Mouse (Mus musculus) heart, adult 2 months (tissue): Measurements from ENCODE around the gene Sec31b. TPM values are rescaled to one million over a fixed set of nuclear protein-coding genes. Genes with fewer than 3 reads are reported as not detected.

ENCODE experiments used
- DNase-seq, 2 experiments: peaks; one replicate each; pipeline ENCODE4 v3.0.0; 2021
- H3K27ac ChIP-seq: fragments of 200-600 bp; 2 replicates; pipeline ENCODE4 v1.8.1; 2022
- H3K27me3 ChIP-seq: fragments of 200-500 bp; 2 replicates; pipeline ENCODE4 v1.6.1; 2012; ENCODE audit warnings: mild to moderate bottlenecking, low read length, inconsistent platforms, mixed read lengths; ENCODE audit not compliant: control insufficient read depth, insufficient read depth
- H3K36me3 ChIP-seq: fragments of 200-500 bp; 2 replicates; pipeline ENCODE4 v1.6.1; 2012; ENCODE audit warnings: low read length, inconsistent platforms; ENCODE audit not compliant: control insufficient read depth, insufficient read depth
- H3K4me1 ChIP-seq: fragments of 200-500 bp; 2 replicates; pipeline ENCODE4 v1.6.1; 2011; ENCODE audit warnings: low read length; ENCODE audit not compliant: control insufficient read depth, insufficient read depth
- H3K4me3 ChIP-seq: fragments of 200-600 bp; 2 replicates; pipeline ENCODE4 v1.8.1; 2022
- H3K79me2 ChIP-seq: fragments of 200-500 bp; replicated peaks from 2 replicates; pipeline ENCODE4 v1.6.1; 2012; ENCODE audit warnings: mild to moderate bottlenecking, inconsistent platforms, low read length, moderate library complexity, mixed read lengths; ENCODE audit not compliant: control insufficient read depth, insufficient read depth
- H3K9ac ChIP-seq: fragments of 200-500 bp; 2 replicates; pipeline ENCODE4 v1.6.1; 2012; ENCODE audit warnings: low read depth, mild to moderate bottlenecking, control low read depth, inconsistent platforms, low read length, mixed read lengths
- CTCF ChIP-seq: fragments of 200-600 bp; IDR thresholded peaks from 2 replicates; pipeline ENCODE4 v1.8.1; 2022; ENCODE audit warnings: antibody characterized with exemption, mild to moderate bottlenecking, moderate library complexity
- EP300 ChIP-seq: fragments of 200-500 bp; IDR thresholded peaks from 2 replicates; pipeline ENCODE4 v1.6.1; 2011; ENCODE audit warnings: low read depth, low read length, control low read depth; ENCODE audit not compliant: insufficient read depth
- POLR2A ChIP-seq: fragments of 200-500 bp; IDR thresholded peaks from 2 replicates; pipeline ENCODE4 v1.6.1; 2011; ENCODE audit warnings: mild to moderate bottlenecking, low read depth, low read length, control low read depth; ENCODE audit not compliant: insufficient read depth
- WGBS: fragments of 180-500 bp; shearing (Covaris S2); methylation state at CpG from one replicate; pipeline ENCODE4 v1.1.7; 2018; 5-methylcytosine and 5-hydroxymethylcytosine counted together
- intact Hi-C: fragments of 180-260 bp; cut with DNase I; formaldehyde crosslinking; loops from one replicate; pipeline ENCODE4 v1.15.1; 2025
- polyA plus RNA-seq: library from polyadenylated mRNA; depleted of rRNA; stranded (reverse); fragments of >200 nt; gene quantifications from 2 replicates; pipeline ENCODE4 v1.2.3, GENCODE M21; 2012
- total RNA-seq, 2 experiments: library from RNA; stranded (reverse); gene quantifications; 2 replicates each; pipeline ENCODE4 v1.2.3; 2021

Gene Sec31b
- total and polyA plus RNA-seq, 3 experiments: 8.4 to 16.9 (median 10.5) TPM

DNA sequence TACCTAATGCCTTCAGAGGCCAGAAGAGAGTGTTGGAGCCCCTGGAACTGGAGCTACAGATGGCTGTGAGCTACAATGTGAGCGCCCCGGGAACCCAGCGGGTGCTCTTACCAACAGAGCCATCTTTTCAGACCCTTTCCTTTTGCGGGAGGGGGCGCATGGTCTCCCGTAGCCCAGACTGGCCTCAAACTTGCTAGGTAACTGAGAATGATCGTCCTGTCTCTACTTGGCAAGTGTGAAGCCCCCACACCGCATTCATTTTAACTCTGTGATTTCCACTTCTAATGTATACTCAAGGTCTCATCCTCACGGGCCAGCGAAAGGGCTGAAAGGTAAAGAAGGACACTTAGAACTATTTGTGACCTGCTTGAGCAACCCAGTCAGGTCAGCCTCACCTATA lies 1.3 kb downstream of the Sec31b start:
- Histone ChIP-seq H3K4me1 (no peaks in the 10 kb centered on the region), H3K27me3 (no peaks in the 10 kb centered on the region), H3K4me3 (peak overlapping the region; percentile 63; the same call in 1 of the 2 replicates), H3K36me3 (no peaks in the 10 kb centered on the region), H3K27ac (no peak overlapping the region), H3K9ac (no peak overlapping the region), H3K79me2 (no peaks in the 10 kb centered on the region)
- DNase-seq: no peak
- intact Hi-C loops: loop anchor here (5.0 to 10.0 kb wide), 2 partner anchors 172 to 300 kb away; no protein-coding TSS in a partner anchor
- 67% methylated on average over 10 of the region's 10 CpGs for WGBS
- no peak for TF ChIP-seq CTCF
- no peak for TF ChIP-seq POLR2A
- no peak for TF ChIP-seq EP300

DNA sequence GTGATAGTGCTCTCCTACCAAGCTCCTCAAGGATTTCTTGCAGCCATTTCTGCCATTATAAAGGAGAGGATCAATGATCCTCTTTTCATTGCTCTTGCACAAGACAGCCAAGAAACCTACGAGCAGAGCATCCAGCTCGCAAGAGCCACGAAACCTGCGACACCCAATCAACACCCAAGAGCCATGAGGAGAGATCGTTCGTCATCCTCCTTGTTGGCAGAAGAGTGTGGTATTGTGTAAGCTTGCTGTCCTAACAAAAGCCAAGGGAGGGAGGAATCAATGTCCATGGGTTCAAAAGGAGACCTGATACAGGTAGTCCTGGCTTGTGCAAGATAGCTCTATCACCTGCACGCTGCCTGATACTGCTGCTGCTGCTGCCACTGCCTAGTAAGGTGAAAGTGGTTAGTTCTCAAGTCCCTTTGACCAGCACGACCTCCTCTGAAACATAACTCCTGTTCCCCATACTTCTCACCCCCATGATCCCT lies 2.9 kb downstream of the Sec31b start:
- no peak for TF ChIP-seq POLR2A
- TF ChIP-seq CTCF: no peak
- no peak for TF ChIP-seq EP300
- intact Hi-C loops: loop anchor here (5.0 to 10.0 kb wide), 2 partner anchors 170 to 298 kb away; no protein-coding TSS in a partner anchor

GRCm38 (mm10) chr19:44537416-44537815 lies 8.2 kb downstream of the Sec31b start:
- Histone ChIP-seq H3K9ac (no peak overlapping the region), H3K79me2 (no peaks in the 10 kb centered on the region), H3K27me3 (no peaks in the 10 kb centered on the region), H3K4me1 (no peaks in the 10 kb centered on the region), H3K36me3 (no peaks in the 10 kb centered on the region), H3K4me3 (no peak overlapping the region), H3K27ac (no peak overlapping the region)
- TF ChIP-seq EP300 (no peak), CTCF (no peak)
- WGBS: 81% methylated on average over 8 of the region's 8 CpGs
- no peak for DNase-seq
- intact Hi-C loops: no loop called here

More for the DNA sequence above, 2.9 kb downstream of the Sec31b start:
- WGBS: 88% methylated on average over 8 of the region's 8 CpGs
- Histone ChIP-seq H3K9ac (no peak overlapping the region), H3K36me3 (no peaks in the 10 kb centered on the region), H3K4me1 (no peaks in the 10 kb centered on the region), H3K4me3 (no peak overlapping the region), H3K79me2 (no peaks in the 10 kb centered on the region), H3K27ac (no peak overlapping the region), H3K27me3 (no peaks in the 10 kb centered on the region)
- no peak for DNase-seq

DNA sequence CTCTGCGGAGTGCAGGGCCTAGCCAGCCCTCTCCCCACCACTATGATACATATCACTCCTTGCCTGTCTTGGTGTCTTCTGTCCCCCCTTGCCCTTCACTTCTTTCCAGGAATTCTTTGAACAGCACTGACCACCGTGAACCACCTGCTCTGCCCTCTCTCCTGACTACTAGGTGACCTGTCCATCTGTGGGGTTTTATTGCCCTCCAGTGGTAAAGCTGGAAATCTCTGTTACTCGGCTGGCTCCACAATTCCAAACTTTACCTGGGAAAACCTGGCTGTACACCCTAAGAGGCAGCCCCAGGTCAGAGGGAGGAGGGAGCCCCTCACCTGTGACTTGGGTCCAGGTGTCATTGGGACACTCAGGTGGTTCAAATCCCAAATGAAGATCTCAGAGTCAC lies 10.3 kb downstream of the Sec31b start:
- Histone ChIP-seq H3K27me3 (no peaks in the 10 kb centered on the region), H3K9ac (no peak overlapping the region), H3K36me3 (no peaks in the 10 kb centered on the region), H3K4me3 (no peak overlapping the region), H3K79me2 (no peaks in the 10 kb centered on the region), H3K4me1 (no peaks in the 10 kb centered on the region), H3K27ac (no peak overlapping the region)
- peak; percentile 52 for TF ChIP-seq CTCF
- no peak for TF ChIP-seq POLR2A
- 38% methylated on average over 3 of the region's 3 CpGs for WGBS
- intact Hi-C loops: no loop called here
- no peak for DNase-seq

DNA sequence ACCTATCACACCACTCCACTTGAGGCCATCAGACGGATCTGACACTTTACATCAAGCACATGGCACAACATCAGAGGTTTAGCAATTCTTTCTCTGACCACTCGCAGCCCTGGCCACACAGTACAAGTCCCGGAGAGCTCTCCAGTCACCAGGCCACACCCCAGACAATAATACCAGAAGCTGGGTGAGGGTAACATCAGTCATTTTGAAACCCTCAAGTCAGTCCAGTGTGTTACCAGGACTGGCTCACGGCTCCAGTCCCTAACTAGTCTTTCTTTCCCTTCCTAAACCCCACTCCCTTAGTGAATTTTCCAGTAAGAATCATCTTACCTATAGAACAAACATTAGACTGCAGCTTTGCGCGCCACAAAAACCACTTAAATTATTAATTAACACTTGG lies 15.6 kb downstream of the Sec31b start:
- intact Hi-C loops: no loop called here
- DNase-seq: no peak
- Histone ChIP-seq H3K36me3 (no peaks in the 10 kb centered on the region), H3K27me3 (no peaks in the 10 kb centered on the region), H3K4me1 (no peaks in the 10 kb centered on the region), H3K4me3 (no peak overlapping the region), H3K9ac (no peak overlapping the region), H3K79me2 (no peaks in the 10 kb centered on the region), H3K27ac (no peak overlapping the region)
- 77% methylated on average over 6 of the region's 6 CpGs for WGBS
- no peak for TF ChIP-seq EP300
- TF ChIP-seq POLR2A: no peak
- TF ChIP-seq CTCF: no peak

DNA sequence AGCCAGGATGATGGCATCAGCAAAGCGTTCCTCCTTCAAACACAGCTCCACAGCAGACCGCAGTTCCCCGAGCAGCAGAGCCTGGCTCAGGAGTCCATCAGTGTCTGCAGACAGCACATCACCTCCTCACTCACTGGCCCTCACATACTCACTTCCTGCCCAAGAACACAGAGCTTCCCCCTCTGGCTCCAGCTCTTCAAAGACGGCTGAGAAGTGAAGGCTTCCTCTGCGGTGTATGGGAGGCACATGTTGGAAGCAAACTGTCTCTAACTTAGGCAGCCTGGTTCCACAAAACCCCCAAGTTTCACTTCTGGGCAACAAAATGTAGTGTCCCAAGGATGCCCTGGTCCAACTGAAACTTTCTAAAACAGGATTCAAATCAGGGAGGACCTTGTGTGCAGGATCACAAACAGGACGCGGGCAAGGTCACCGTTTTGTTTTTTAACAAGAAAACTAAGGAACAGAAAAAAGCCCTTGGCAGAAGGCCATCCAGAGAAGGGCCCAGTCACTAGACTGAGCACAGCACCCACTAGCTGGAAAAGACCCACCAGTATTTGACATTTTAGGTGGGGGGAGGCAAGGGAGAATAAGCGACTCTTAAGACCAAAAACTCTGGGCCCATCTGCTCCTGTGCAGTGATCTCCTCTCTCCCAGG lies 20.0 kb downstream of the Sec31b start:
- Histone ChIP-seq H3K27ac (no peak overlapping the region), H3K4me1 (no peaks in the 10 kb centered on the region), H3K9ac (no peak overlapping the region), H3K79me2 (no peaks in the 10 kb centered on the region), H3K4me3 (no peak overlapping the region), H3K27me3 (no peaks in the 10 kb centered on the region), H3K36me3 (no peaks in the 10 kb centered on the region)
- DNase-seq: no peak
- intact Hi-C loops: no loop called here
- WGBS: 53% methylated on average over 9 of the region's 9 CpGs
- TF ChIP-seq EP300 (no peak), CTCF (no peak), POLR2A (no peak)
